In the genomic region with DNA sequence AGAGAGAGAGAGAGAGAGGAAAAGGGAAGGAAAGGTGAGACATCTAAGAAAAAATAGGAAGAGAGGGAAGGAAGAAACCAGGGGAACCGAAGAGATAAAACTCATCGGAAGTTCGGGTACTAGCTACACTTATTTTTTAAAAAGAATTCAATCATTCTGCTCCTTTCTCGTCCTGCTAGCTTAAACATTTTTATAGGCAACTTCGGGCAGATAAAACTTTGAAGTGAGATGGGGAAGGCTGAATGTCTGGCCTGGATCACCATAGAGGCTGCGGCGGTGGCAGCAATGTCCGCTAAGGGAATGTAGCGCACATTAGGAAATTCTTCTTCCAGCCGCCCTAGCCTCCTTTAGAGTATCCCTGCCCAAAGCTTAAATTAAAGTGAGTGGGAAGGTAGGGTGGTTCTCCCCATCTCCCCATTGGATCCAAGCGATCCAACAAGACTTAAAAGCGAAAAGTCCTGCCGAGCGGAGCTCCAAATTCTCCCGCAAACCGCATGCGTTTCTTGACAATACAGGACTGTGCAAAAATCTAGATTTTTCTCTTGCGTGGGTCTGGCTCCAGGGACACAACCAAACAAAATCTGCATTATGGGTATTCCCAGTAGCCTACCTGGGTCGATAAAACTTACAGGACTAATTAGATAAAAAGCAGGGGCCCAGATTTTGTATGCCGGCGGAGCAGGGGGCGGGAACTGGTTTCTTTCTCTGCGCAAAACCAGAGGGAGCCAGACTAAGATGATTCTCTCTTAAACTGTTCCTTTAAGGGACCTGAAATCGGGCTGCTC, we compare ENCODE assay signal across 10 mouse cellular contexts. TPM values are rescaled to one million over a fixed set of nuclear protein-coding genes. Genes with fewer than 3 reads are reported as not detected.
DNase-seq lines count a peak whose midpoint lies in the region; ATAC-seq and TF ChIP-seq lines count a peak whose summit lies in the region.
"Had no signal": no experiment of that assay in that cellular context is flagged by ENCODE, and none has a peak within 500 bp of the region (broad histone marks: within the 10 kb centered on the region; RNA-seq: fewer than 3 reads in every experiment).

No protein-coding gene starts in this region.

- H3K4me1 ChIP-seq in kidney, embryonic 16.5 days (ENCODE audit: insufficient read depth, low read length): 0 out of 2 replicates have a peak, but pooled peaks cover 7% of the 10 kb centered on the region
- peaks cover 3% of the 10 kb centered on the region; the same call in 1 of the 2 replicates for H3K4me1 ChIP-seq in cortical plate, adult 2 months (ENCODE audit: control insufficient read depth, insufficient read depth, low read length)
- no peaks in the 10 kb centered on the region for H3K4me1 ChIP-seq in hindbrain, embryonic 12.5 days
- peaks cover 9% of the 10 kb centered on the region; the same call in 1 of the 2 replicates for H3K4me1 ChIP-seq in midbrain, embryonic 15.5 days

- no peak for TF ChIP-seq CTCF in cortical plate, adult 2 months (IDR thresholded peaks at IDR 0.05; ENCODE audit: extremely low read depth, insufficient read depth, low read length)

- H3K27ac ChIP-seq in kidney, embryonic 16.5 days (ENCODE audit: low read length): no peak overlapping the region
- H3K27ac ChIP-seq in cortical plate, adult 2 months (ENCODE audit: insufficient read depth, low read length): peak overlapping the region; percentile 57
- no peak overlapping the region for H3K27ac ChIP-seq in hindbrain, embryonic 12.5 days
- H3K27ac ChIP-seq in midbrain, embryonic 15.5 days: no peak overlapping the region

- no peak for TF ChIP-seq POLR2A in cortical plate, adult 2 months (IDR thresholded peaks at IDR 0.05; ENCODE audit: extremely low read depth, insufficient read depth, low read length)

- no peak for DNase-seq in kidney, postnatal 10 days
- no peak for DNase-seq in adrenal gland, postnatal 36 days

- H3K9ac ChIP-seq in kidney, embryonic 16.5 days (replicated peaks; ENCODE audit: low read length): no peak overlapping the region
- no peak overlapping the region for H3K9ac ChIP-seq in hindbrain, embryonic 12.5 days
- H3K9ac ChIP-seq in midbrain, embryonic 15.5 days: no peak overlapping the region

- WGBS in kidney, embryonic 16.5 days: 2% methylated on average over 24 of the region's 24 CpGs
- WGBS in hindbrain, embryonic 12.5 days: under 1% methylated on average over 24 of the region's 24 CpGs
- WGBS in midbrain, embryonic 15.5 days: 2% methylated on average over 24 of the region's 24 CpGs

- peak overlapping the region; percentile 36 for H3K4me3 ChIP-seq in kidney, embryonic 16.5 days (ENCODE audit: low read length)
- peak overlapping the region; percentile 22 for H3K4me3 ChIP-seq in cortical plate, adult 2 months (ENCODE audit: insufficient read depth, low read length)
- peak overlapping the region; percentile 8; the same call in 1 of the 2 replicates for H3K4me3 ChIP-seq in hindbrain, embryonic 12.5 days
- H3K4me3 ChIP-seq in midbrain, embryonic 15.5 days: 0 out of 2 replicates have a peak overlapping the region, but pooled peaks have one; percentile 14

- peak overlapping the region; percentile 43 for H3K4me2 ChIP-seq in kidney, embryonic 16.5 days (replicated peaks; ENCODE audit: low read depth, low read length)
- H3K4me2 ChIP-seq in hindbrain, embryonic 12.5 days (replicated peaks): peak overlapping the region; percentile 41
- H3K4me2 ChIP-seq in midbrain, embryonic 15.5 days: peak overlapping the region; percentile 28

- ATAC-seq in kidney, embryonic 16.5 days (ENCODE audit: low FRiP score, low TSS enrichment): no peak
- no peak for ATAC-seq in hindbrain, embryonic 12.5 days (ENCODE audit: low FRiP score)
- 0 out of 2 replicates have a peak, but pooled peaks have one; percentile 5 for ATAC-seq in midbrain, embryonic 15.5 days (replicated peaks)
- no peak for ATAC-seq in inflammation-experienced regulatory T-cells, adult 6 months
- no peak for ATAC-seq in monocyte, adult 5-6 weeks (replicated peaks; ENCODE audit: insufficient number of reproducible peaks, low FRiP score, low TSS enrichment, poor library complexity, severe bottlenecking)

- H3K27me3 ChIP-seq in kidney, embryonic 16.5 days (ENCODE audit: insufficient read depth, low read length): peaks cover 86% of the 10 kb centered on the region
- peaks cover 78% of the 10 kb centered on the region for H3K27me3 ChIP-seq in hindbrain, embryonic 12.5 days
- H3K27me3 ChIP-seq in midbrain, embryonic 15.5 days (replicated peaks): peaks cover 84% of the 10 kb centered on the region

- no peaks in the 10 kb centered on the region for H3K36me3 ChIP-seq in kidney, embryonic 16.5 days (ENCODE audit: insufficient read depth, low read length)
- no peaks in the 10 kb centered on the region for H3K36me3 ChIP-seq in hindbrain, embryonic 12.5 days
- H3K36me3 ChIP-seq in midbrain, embryonic 15.5 days (replicated peaks): no peaks in the 10 kb centered on the region

- H3K9me3 ChIP-seq in kidney, embryonic 16.5 days (ENCODE audit: low read length): no peaks in the 10 kb centered on the region
- H3K9me3 ChIP-seq in hindbrain, embryonic 12.5 days (replicated peaks): no peaks in the 10 kb centered on the region
- H3K9me3 ChIP-seq in midbrain, embryonic 15.5 days: no peaks in the 10 kb centered on the region

RNA-seq across cellular contexts. Expression of a gene that starts 8.4 kb away (rescaled TPM):
- not detected in 2 replicates for polyA plus RNA-seq in kidney, embryonic 16.5 days (2015; fragmentation: Nextera tagmentation; extraction: Ambion mirVana)
- polyA plus RNA-seq in cortical plate, adult 2 months (2012; rRNA removed): 61.2 and 63.1 TPM in 2 replicates
- 0.68 and 1.9 TPM in 2 replicates for polyA plus RNA-seq in hindbrain, embryonic 12.5 days (2016; fragmentation: Nextera tagmentation; extraction: Ambion mirVana)
- polyA plus RNA-seq in midbrain, embryonic 15.5 days (2015; fragmentation: Nextera tagmentation; extraction: Ambion mirVana): 1.3 and 2.4 TPM in 2 replicates
- not detected for polyA plus RNA-seq in inflammation-experienced regulatory T-cells, adult 6 months (2017; shearing (Covaris generic))
- total RNA-seq in monocyte, adult 5-6 weeks (2017): not detected in 3 replicates
- not detected for total RNA-seq in adrenal gland, postnatal 36 days (2021)
- total RNA-seq: MEL; neutrophil, adult 5-6 weeks had no signal

RNA-seq across cellular contexts. Expression of a gene that starts 11.0 kb away (rescaled TPM):
- not detected in 2 replicates for polyA plus RNA-seq in kidney, embryonic 16.5 days (2015; fragmentation: Nextera tagmentation; extraction: Ambion mirVana)
- polyA plus RNA-seq in cortical plate, adult 2 months (2012; rRNA removed): 2.1 and 2.3 TPM in 2 replicates
- polyA plus RNA-seq in hindbrain, embryonic 12.5 days (2016; fragmentation: Nextera tagmentation; extraction: Ambion mirVana): 0.07 and 0.08 TPM in 2 replicates
- 0.24 TPM in 1 of 2 replicates, not detected in the other for polyA plus RNA-seq in midbrain, embryonic 15.5 days (2015; fragmentation: Nextera tagmentation; extraction: Ambion mirVana)
- not detected for polyA plus RNA-seq in inflammation-experienced regulatory T-cells, adult 6 months (2017; shearing (Covaris generic))
- not detected in 3 replicates for total RNA-seq in monocyte, adult 5-6 weeks (2017)
- total RNA-seq in adrenal gland, postnatal 36 days (2021): not detected
- total RNA-seq: MEL; neutrophil, adult 5-6 weeks had no signal

Comparison
In these comparisons a context has a peak if more than half of its experiments do, and no peak if none do; other contexts are left out.
1. RNA of a gene that starts 8.4 kb away (polyA plus RNA-seq): 61.2 to 63.1 TPM in cortical plate, adult 2 months; 0.68 to 1.9 TPM in hindbrain, embryonic 12.5 days, 1.3 to 2.4 TPM in midbrain, embryonic 15.5 days, not detected in kidney, embryonic 16.5 days and not detected in inflammation-experienced regulatory T-cells, adult 6 months; every median in the first group is over 10 times any median in the second.
2. Peak in every context shown above with its lines, with median percentiles within 50 percentile points of each other: H3K4me2 ChIP-seq and H3K4me3 ChIP-seq.